Mouse (Mus musculus): ENCODE measurements around the gene Gm38431.

DNA sequence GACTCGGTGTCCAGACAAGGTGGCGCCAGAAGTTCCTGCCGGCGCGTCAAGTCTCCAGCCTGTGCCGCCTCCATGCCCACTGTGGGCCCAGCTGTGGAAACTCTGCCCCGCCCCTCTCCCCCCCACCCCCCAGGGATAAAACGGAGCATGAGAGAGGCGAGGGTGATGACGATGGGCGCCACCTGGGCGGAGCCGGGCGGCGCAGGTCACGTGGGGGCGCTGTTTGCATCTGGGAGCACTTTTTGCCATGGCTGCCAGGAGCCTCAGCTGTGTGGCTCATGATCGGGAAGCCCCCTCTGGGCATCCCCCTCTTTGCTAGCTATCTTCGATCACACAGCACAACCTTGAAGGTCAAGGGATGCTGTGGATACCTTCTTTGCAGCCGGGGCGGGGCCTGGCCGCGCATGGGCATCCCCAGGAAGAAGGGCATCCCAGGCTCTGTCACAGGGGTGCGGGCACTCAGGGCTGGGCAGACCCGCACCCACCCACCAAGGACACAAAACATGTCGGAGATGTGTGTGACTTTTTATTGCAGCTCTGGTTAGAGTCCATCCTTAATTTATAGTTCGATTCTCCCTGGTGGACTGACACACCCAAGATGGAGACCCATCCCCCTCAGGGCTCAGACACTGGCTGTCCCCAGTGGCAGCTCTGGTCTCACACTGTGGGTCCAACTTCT is 24.7 kb downstream of the Gm38431 start, which contains the start of gene Zglp1:
- no peak for TF ChIP-seq POLR2A (IDR thresholded peaks at IDR 0.05; ENCODE audit: low read depth, low read length)
- no peak for TF ChIP-seq GABPA (IDR thresholded peaks at IDR 0.05; ENCODE audit: insufficient replicate concordance, low read depth, low read length)
- no peak for TF ChIP-seq CTCF (conservative IDR thresholded peaks at IDR 0.05 in 1 of 2, IDR thresholded peaks at IDR 0.05 in 1 of 2; ENCODE audit: low read depth in 2 of 2, low read length in 2 of 2)
- no peak for TF ChIP-seq ZMIZ1 (IDR thresholded peaks at IDR 0.05; ENCODE audit: low read depth, low read length)
- no peak for TF ChIP-seq BHLHE40 (IDR thresholded peaks at IDR 0.05; ENCODE audit: low read depth, low read length)
- no peak for TF ChIP-seq EP300 (IDR thresholded peaks at IDR 0.05; ENCODE audit: low read length)
- TF ChIP-seq SIN3A (IDR thresholded peaks at IDR 0.05; ENCODE audit: low read length), result no peak
- no peak for TF ChIP-seq CHD2 (IDR thresholded peaks at IDR 0.05; ENCODE audit: low read length)
- TF ChIP-seq TBP (conservative IDR thresholded peaks at IDR 0.05; ENCODE audit: low read depth, low read length), result no peak
